Mouse (Mus musculus) ES-CJ7 (cell line): ENCODE measurements at regions not wholly inside any gene's neighbourhood (a gene's known extent, or its start where the extent isn't known, plus 50 kb on each side); places are given as distances from the start of the nearest gene placed in this dataset.
A peak's percentile ranks its signal among the peaks of the same experiment; 100 is the strongest.

ENCODE experiments used
- DNase-seq: peaks from one replicate; pipeline ENCODE4 v3.0.0; 2011; ENCODE audit warnings: low read depth, low spot score

DNA sequence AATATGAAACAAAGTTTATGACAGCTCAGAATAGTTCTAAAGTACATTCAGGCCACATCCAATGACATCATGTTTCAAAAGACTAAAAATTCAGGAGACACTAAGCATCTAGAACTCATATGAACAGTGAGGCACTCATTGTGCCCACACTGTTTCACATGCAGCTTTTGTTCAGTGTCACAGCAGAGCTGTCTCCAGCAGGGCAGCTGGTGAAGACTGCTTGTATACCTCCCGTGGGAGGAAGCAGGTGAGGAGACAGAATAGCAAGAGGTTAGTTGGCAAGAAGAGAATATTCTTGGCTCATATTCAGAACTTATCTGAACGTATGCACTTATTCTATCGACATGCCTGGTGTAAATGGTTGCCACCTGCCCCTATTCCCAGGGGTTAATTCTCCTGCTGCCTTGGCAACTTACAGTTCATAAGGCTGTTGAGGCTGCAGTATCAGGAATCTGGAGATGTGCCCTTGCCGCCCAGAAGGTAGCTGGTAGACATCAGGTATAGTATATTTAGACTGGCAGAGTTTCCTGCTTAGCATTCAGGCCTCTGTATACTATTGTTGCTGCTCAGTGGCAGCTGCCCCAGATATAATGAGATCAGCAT lies 1109.0 kb downstream of the Lrfn5 start:
- no peak for DNase-seq

DNA sequence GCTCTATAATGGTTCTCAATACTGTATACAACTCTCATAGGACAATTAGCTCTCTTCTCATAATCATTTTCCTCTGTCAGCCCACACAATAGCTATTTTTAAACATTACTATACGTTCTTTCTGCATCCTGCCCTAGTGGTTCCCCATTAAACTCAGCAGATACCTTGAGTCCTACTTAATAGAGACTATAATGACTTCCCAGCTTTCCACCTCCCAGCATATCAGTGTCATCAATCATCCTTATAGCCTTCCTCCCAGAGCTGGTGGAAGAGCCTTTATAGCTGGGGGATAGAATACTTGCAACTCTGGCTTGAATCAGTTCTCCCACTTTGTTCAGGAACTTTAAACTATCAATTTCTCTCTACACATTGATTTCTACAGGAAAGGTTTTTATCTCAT lies 1141.7 kb downstream of the Lrfn5 start:
- DNase-seq: no peak

DNA sequence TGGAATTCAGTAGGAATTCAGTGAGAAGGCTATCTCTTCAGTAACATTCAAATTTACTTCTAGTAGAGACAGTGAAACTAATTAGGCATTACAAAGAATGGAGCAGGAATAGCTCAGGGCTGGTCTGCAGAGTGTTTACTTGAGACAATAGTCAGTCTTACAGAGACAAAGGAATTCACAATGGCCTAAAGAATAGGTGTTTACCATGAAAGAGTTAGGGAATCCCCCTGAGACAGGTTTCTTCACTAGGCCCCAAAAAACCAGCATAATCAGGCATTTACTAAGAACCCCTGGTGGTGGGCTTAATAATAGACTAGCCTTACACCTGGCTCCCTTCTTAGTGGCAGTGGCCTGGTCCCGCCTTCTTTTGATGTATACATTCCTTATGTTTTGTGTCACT lies 1184.2 kb downstream of the Lrfn5 start:
- peak; percentile 95 for DNase-seq
